Mouse (Mus musculus) G1E-ER4 (cell line): ENCODE data around the gene Olfr853. TPM values are rescaled to one million over a fixed set of nuclear protein-coding genes. Genes with fewer than 3 reads are reported as not detected.

Experiments used
- GATA1 ChIP-seq: IDR thresholded peaks from one replicate; pipeline ENCODE4 v1.8.0; 2012; ENCODE audit warnings: low read length, inconsistent platforms
- polyA plus RNA-seq: library from polyadenylated mRNA; stranded (reverse); fragments of >175 nt; gene quantifications from 2 replicates; pipeline ENCODE4 v1.2.3, GENCODE M21; 2012

Gene Olfr853
- not detected in 2 replicates for polyA plus RNA-seq

DNA sequence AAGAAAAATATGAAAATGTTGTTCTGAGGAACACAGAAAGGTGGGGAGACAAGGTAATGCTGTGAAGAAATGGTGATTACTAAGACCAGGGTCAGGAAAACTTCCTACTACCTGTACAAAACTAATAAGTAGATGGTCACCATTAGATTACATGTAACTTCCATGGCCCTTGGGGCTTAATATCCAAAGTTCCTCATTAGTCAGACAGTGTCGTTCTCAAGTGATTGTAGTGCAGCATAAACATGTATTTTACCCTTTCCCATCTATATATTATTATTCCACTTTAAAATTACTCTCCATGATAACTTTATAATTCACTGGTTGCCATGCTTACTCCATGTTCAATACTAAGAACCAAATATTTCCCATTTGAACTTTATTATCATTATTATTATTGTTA, at the start of gene Olfr853:
Gene Olfr853, minus strand, starts transcription at position 101 of the 400 bp plus-strand sequence.
- TF ChIP-seq GATA1 = no peak

DNA sequence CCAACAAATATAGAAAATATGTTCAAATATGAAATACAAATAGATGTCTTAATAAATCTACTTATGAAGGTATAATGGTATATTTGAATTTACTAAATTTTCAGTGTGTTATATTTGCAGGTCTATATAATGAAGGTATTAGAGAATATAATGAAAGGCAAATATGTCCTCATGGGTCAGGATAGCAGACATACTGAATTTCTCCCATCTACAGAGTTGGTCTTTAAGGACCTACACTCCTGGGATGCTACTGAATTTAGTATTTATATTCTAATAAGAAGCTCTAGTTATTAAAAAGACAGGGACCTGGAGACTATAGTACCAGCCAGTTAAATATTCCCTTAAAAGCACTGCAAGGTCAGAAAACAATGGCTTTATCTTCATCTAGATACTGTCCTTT, 41.4 kb upstream of the Olfr853 start, which contains the start of gene Olfr855:
Gene Olfr855, plus strand, starts transcription at position 301 of the 400 bp plus-strand sequence.
- TF ChIP-seq GATA1 = no peak

DNA sequence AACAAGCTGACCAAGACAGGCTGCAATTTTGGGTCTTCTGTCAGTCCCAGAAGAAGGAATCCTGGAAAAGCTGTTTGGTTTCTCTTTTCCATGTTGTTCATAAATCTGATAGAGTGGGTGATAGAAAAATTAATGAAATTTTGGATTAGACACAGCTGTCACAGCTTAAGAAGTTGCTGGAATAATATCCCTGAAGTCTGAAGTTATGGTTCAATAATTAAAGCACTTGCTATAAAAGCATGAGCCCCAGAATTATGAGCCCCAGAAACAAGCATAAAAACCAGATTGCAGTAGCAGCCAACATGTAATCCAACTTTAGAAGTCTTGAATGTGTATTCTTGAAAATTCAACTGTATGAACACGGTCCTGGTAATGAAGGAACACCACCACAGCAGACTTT, 26.4 kb upstream of the Olfr853 start, which contains the start of gene Olfr854:
Gene Olfr854, minus strand, starts transcription at position 101 of the 400 bp plus-strand sequence.
- TF ChIP-seq GATA1 = no peak

DNA sequence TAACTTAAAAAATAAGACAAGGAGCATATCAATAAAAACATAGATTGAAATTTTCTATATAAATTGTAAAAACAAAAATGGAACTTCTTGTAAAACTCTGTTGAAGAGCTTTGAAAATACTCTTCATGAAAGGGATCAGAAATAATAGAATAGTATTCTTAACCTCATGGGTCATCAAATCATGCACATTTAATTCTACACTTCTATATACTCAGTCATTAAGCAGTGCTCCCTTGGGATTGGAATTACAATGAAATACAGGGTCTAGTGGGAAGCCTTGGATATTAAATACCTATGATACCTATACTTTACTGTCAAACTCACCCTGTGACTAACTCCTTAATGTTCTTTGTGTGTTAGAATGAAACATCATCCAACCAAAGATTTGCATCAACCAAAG, 47.9 kb downstream of the Olfr853 start, which contains the start of gene Olfr851:
Gene Olfr851, plus strand, starts transcription at position 301 of the 400 bp plus-strand sequence.
- no peak for TF ChIP-seq GATA1

Other genes with a start within 250 kb of the Olfr853 start
- not detected in 2 replicates for gene Olfr844, start 224.7 kb downstream of the Olfr853 start, polyA plus RNA-seq
- gene Olfr845, start 204.6 kb downstream of the Olfr853 start, polyA plus RNA-seq = not detected in 2 replicates
- not detected in 2 replicates for gene Olfr846, start 177.1 kb downstream of the Olfr853 start, polyA plus RNA-seq
- gene Olfr847, start 162.4 kb downstream of the Olfr853 start, polyA plus RNA-seq = not detected in 2 replicates
- not detected in 2 replicates for gene Olfr849, start 100.8 kb downstream of the Olfr853 start, polyA plus RNA-seq
- gene Olfr850, start 62.8 kb downstream of the Olfr853 start, polyA plus RNA-seq = not detected in 2 replicates
- not detected in 2 replicates for gene Olfr851, start 47.8 kb downstream of the Olfr853 start, polyA plus RNA-seq
- not detected in 2 replicates for gene Olfr854, start 26.3 kb upstream of the Olfr853 start, polyA plus RNA-seq
- gene Olfr855, start 41.5 kb upstream of the Olfr853 start, polyA plus RNA-seq = not detected in 2 replicates
- gene Zfp317, start 81.0 kb upstream of the Olfr853 start, polyA plus RNA-seq = 0.52 and 0.69 TPM in 2 replicates
- not detected in 2 replicates for gene Olfr857, start 168.4 kb upstream of the Olfr853 start, polyA plus RNA-seq
- not detected in 2 replicates for gene Olfr58, start 239.2 kb upstream of the Olfr853 start, polyA plus RNA-seq